ENCODE assay signal across 9 mouse cellular contexts in the genomic region with DNA sequence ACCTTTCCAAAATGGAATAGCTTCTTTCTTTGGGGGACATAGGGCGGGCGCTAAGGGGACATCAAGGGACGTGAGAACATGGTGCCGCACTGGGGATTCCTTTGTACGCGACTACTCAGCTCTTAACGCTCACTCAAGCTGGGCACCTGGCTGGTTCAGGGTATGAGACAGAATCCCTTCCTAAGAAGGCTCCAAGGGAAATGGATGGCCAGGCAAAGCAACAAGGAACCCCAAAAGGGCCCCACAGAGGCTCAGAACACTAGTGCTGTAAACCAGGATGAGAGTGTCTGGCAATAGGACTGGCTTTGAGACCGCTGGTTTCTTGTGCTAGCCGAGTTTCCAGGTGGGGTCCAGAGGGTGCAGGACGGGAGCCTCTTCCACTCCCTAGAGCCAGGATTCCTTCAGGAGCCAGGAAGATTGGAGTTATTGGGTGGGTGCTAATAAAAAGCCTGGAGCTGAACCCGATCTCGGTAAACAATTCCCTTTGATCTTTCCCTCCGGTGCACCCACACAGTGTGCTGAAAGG. TPM values are rescaled to one million over a fixed set of nuclear protein-coding genes. Genes with fewer than 3 reads are reported as not detected.
DNase-seq lines count a peak whose midpoint lies in the region; ATAC-seq lines count a peak whose summit lies in the region.
"Had no signal": no experiment of that assay in that cellular context is flagged by ENCODE, and none has a peak within 500 bp of the region (broad histone marks: within the 10 kb centered on the region; RNA-seq: fewer than 3 reads in every experiment).

No protein-coding gene starts in this region.

- no peaks in the 10 kb centered on the region for H3K36me3 ChIP-seq in heart, embryonic 14.5 days (ENCODE audit: control insufficient read depth, insufficient read depth, low read length)
- H3K36me3 ChIP-seq in hindbrain, embryonic 11.5 days (ENCODE audit: control insufficient read depth, insufficient read depth, low read length) = no peaks in the 10 kb centered on the region
- no peaks in the 10 kb centered on the region for H3K36me3 ChIP-seq in midbrain, embryonic 11.5 days (ENCODE audit: control insufficient read depth, insufficient read depth, low read length)

- peak overlapping the region; percentile 67 for H3K9ac ChIP-seq in heart, embryonic 14.5 days (ENCODE audit: low read length)
- peak overlapping the region; percentile 55 for H3K9ac ChIP-seq in hindbrain, embryonic 11.5 days (ENCODE audit: low read depth, low read length)
- peak overlapping the region; percentile 66 for H3K9ac ChIP-seq in midbrain, embryonic 11.5 days (ENCODE audit: low read length)

- peak overlapping the region; percentile 88 for H3K4me2 ChIP-seq in heart, embryonic 14.5 days (ENCODE audit: low read length)
- peak overlapping the region; percentile 62 for H3K4me2 ChIP-seq in hindbrain, embryonic 11.5 days (replicated peaks; ENCODE audit: low read depth, low read length)
- peak overlapping the region; percentile 79 for H3K4me2 ChIP-seq in midbrain, embryonic 11.5 days

- intact Hi-C loops in heart, postnatal 10 days (cut with DNase I) = loop anchor here (2.0 kb wide), 1 partner anchor 16 kb away; no protein-coding TSS in a partner anchor

- no peak for DNase-seq in heart, postnatal 10 days
- peak; percentile 1 for DNase-seq in brain, embryonic 18.5 days (ENCODE audit: low read depth, low spot score)
- no peak for DNase-seq in hindbrain, embryonic 11.5 days (ENCODE audit: low spot score)
- DNase-seq in midbrain, embryonic 11.5 days (ENCODE audit: low spot score, missing footprints) = peak; percentile 92
- no peak for DNase-seq in adrenal gland, postnatal 25 days
- no peak for DNase-seq in gastrocnemius, adult 8-10 months (ENCODE audit: low spot score in 2 of 2)

- no peak for ATAC-seq in heart, embryonic 14.5 days (ENCODE audit: insufficient number of reproducible peaks, insufficient read depth, low FRiP score, low read depth)
- ATAC-seq in hindbrain, embryonic 11.5 days (ENCODE audit: low FRiP score) = 0 out of 2 replicates have a peak, but pooled peaks have one; percentile 22
- 0 out of 2 replicates have a peak, but pooled peaks have one; percentile 11 for ATAC-seq in midbrain, embryonic 11.5 days (ENCODE audit: low FRiP score)
- no peak for ATAC-seq in monocyte, adult 5-6 weeks (replicated peaks; ENCODE audit: insufficient number of reproducible peaks, low FRiP score, low TSS enrichment, poor library complexity, severe bottlenecking)

- H3K4me1 ChIP-seq in heart, embryonic 14.5 days (ENCODE audit: control insufficient read depth in 2 of 2, insufficient read depth in 2 of 2, low read length in 2 of 2) = peaks cover 6 to 9% of the 10 kb centered on the region in 2 experiments; a peak in 3 of 4 replicates
- no peaks in the 10 kb centered on the region for H3K4me1 ChIP-seq in hindbrain, embryonic 11.5 days (replicated peaks; ENCODE audit: control insufficient read depth, insufficient read depth, low read length)
- H3K4me1 ChIP-seq in midbrain, embryonic 11.5 days (ENCODE audit: control insufficient read depth, insufficient read depth, low read length) = 0 out of 2 replicates have a peak, but pooled peaks cover 4% of the 10 kb centered on the region

- H3K27ac ChIP-seq in heart, embryonic 14.5 days (replicated peaks in 1 of 2; ENCODE audit: control insufficient read depth in 1 of 2, insufficient read depth in 1 of 2, low read depth in 2 of 2, low read length in 2 of 2) = no peak overlapping the region
- H3K27ac ChIP-seq in hindbrain, embryonic 11.5 days (ENCODE audit: low read depth, low read length) = no peak overlapping the region
- H3K27ac ChIP-seq in midbrain, embryonic 11.5 days (ENCODE audit: low read depth, low read length) = no peak overlapping the region

- H3K4me3 ChIP-seq in heart, embryonic 14.5 days (ENCODE audit: control insufficient read depth in 1 of 2, insufficient read depth in 1 of 2, low read depth in 1 of 2, low read length in 2 of 2) = peak overlapping the region; percentile 42 to 44
- H3K4me3 ChIP-seq in hindbrain, embryonic 11.5 days (ENCODE audit: low read depth, low read length) = peak overlapping the region; percentile 33
- H3K4me3 ChIP-seq in midbrain, embryonic 11.5 days (ENCODE audit: low read depth, low read length) = peak overlapping the region; percentile 44

- H3K27me3 ChIP-seq in heart, embryonic 14.5 days (ENCODE audit: control insufficient read depth, insufficient read depth, low read length) = peaks cover 6% of the 10 kb centered on the region
- no peaks in the 10 kb centered on the region; the same call in 1 of the 2 replicates for H3K27me3 ChIP-seq in hindbrain, embryonic 11.5 days (ENCODE audit: control insufficient read depth, insufficient read depth, low read length)
- no peaks in the 10 kb centered on the region for H3K27me3 ChIP-seq in midbrain, embryonic 11.5 days (ENCODE audit: control insufficient read depth, insufficient read depth, low read length)

- 25% methylated on average over 13 of the region's 13 CpGs for WGBS in heart, embryonic 14.5 days
- WGBS in hindbrain, embryonic 11.5 days = 25% methylated on average over 13 of the region's 13 CpGs
- WGBS in midbrain, embryonic 11.5 days = 18% methylated on average over 13 of the region's 13 CpGs

- no peaks in the 10 kb centered on the region for H3K9me3 ChIP-seq in heart, embryonic 14.5 days (ENCODE audit: control insufficient read depth, low read length)
- no peaks in the 10 kb centered on the region for H3K9me3 ChIP-seq in hindbrain, embryonic 11.5 days (ENCODE audit: control insufficient read depth, low read length)
- no peaks in the 10 kb centered on the region for H3K9me3 ChIP-seq in midbrain, embryonic 11.5 days (ENCODE audit: control insufficient read depth, low read length)

RNA-seq across cellular contexts. Expression of a gene that starts 2.1 kb away (rescaled TPM):
- 0.59 and 1.5 TPM in 2 replicates for polyA plus RNA-seq in heart, embryonic 14.5 days (2014; fragmentation: Nextera tagmentation; extraction: Ambion mirVana)
- total RNA-seq in heart, postnatal 10 days (2021) = under 1 TPM; 0.26 to 0.50 TPM
- polyA plus RNA-seq in hindbrain, embryonic 11.5 days (2014; fragmentation: Nextera tagmentation; extraction: Ambion mirVana) = 0.43 and 1.5 TPM in 2 replicates
- 0.68 and 1.00 TPM in 2 replicates for polyA plus RNA-seq in midbrain, embryonic 11.5 days (2014; fragmentation: Nextera tagmentation; extraction: Ambion mirVana)
- total RNA-seq in monocyte, adult 5-6 weeks (2017) = not detected in 3 replicates
- 0.52 and 119 TPM in 2 replicates for total RNA-seq in adrenal gland, postnatal 25 days (2021)
- total RNA-seq in gastrocnemius, adult 8-10 months (2022) = 1 to 10 TPM in 1 of 4 experiments, not detected in 3; 3.3 TPM

RNA-seq across cellular contexts. Expression of a gene that starts 4.9 kb away (rescaled TPM):
- polyA plus RNA-seq in heart, embryonic 14.5 days (2014; fragmentation: Nextera tagmentation; extraction: Ambion mirVana) = not detected in 2 replicates
- not detected for total RNA-seq in heart, postnatal 10 days (2021)
- polyA plus RNA-seq in hindbrain, embryonic 11.5 days (2014; fragmentation: Nextera tagmentation; extraction: Ambion mirVana) = not detected in 2 replicates
- polyA plus RNA-seq in midbrain, embryonic 11.5 days (2014; fragmentation: Nextera tagmentation; extraction: Ambion mirVana) = not detected in 2 replicates
- not detected in 3 replicates for total RNA-seq in monocyte, adult 5-6 weeks (2017)
- total RNA-seq in adrenal gland, postnatal 25 days (2021) = 2.2 and 32.9 TPM in 2 replicates
- total RNA-seq in gastrocnemius, adult 8-10 months (2022) = 1 to 10 TPM in 1 of 4 experiments, not detected in 3; 4.3 TPM

RNA-seq across cellular contexts. Expression of a gene that starts 10.0 kb away (rescaled TPM):
- not detected in 2 replicates for polyA plus RNA-seq in heart, embryonic 14.5 days (2014; fragmentation: Nextera tagmentation; extraction: Ambion mirVana)
- not detected for total RNA-seq in heart, postnatal 10 days (2021)
- not detected in 2 replicates for polyA plus RNA-seq in hindbrain, embryonic 11.5 days (2014; fragmentation: Nextera tagmentation; extraction: Ambion mirVana)
- polyA plus RNA-seq in midbrain, embryonic 11.5 days (2014; fragmentation: Nextera tagmentation; extraction: Ambion mirVana) = not detected in 2 replicates
- total RNA-seq in monocyte, adult 5-6 weeks (2017) = not detected in 3 replicates
- total RNA-seq in adrenal gland, postnatal 25 days (2021) = 1.00 TPM in 1 of 2 replicates, not detected in the other
- not detected for total RNA-seq in gastrocnemius, adult 8-10 months (2022)
- total RNA-seq: gastrocnemius, postnatal 36 days had no signal

RNA-seq across cellular contexts. Expression of a gene that starts 37.9 kb away (rescaled TPM):
- polyA plus RNA-seq in heart, embryonic 14.5 days (2014; fragmentation: Nextera tagmentation; extraction: Ambion mirVana) = not detected in 2 replicates
- total RNA-seq in heart, postnatal 10 days (2021) = not detected
- not detected in 2 replicates for polyA plus RNA-seq in hindbrain, embryonic 11.5 days (2014; fragmentation: Nextera tagmentation; extraction: Ambion mirVana)
- polyA plus RNA-seq in midbrain, embryonic 11.5 days (2014; fragmentation: Nextera tagmentation; extraction: Ambion mirVana) = 0.15 TPM in 1 of 2 replicates, not detected in the other
- not detected in 3 replicates for total RNA-seq in monocyte, adult 5-6 weeks (2017)
- 5.9 TPM in 1 of 2 replicates, not detected in the other for total RNA-seq in adrenal gland, postnatal 25 days (2021)
- under 1 TPM in 1 of 4 experiments, not detected in 3; 0.27 TPM for total RNA-seq in gastrocnemius, adult 8-10 months (2022)

RNA-seq across cellular contexts. Expression of a gene that starts 42.4 kb away (rescaled TPM):
- 31.5 and 33.0 TPM in 2 replicates for polyA plus RNA-seq in heart, embryonic 14.5 days (2014; fragmentation: Nextera tagmentation; extraction: Ambion mirVana)
- 10 to 100 TPM; 22.1 to 22.8 TPM for total RNA-seq in heart, postnatal 10 days (2021)
- polyA plus RNA-seq in hindbrain, embryonic 11.5 days (2014; fragmentation: Nextera tagmentation; extraction: Ambion mirVana) = 65.7 and 69.6 TPM in 2 replicates
- polyA plus RNA-seq in midbrain, embryonic 11.5 days (2014; fragmentation: Nextera tagmentation; extraction: Ambion mirVana) = 59.3 and 62.0 TPM in 2 replicates
- 29.9 to 42.5 TPM (median 32.2 TPM) in 3 replicates for total RNA-seq in monocyte, adult 5-6 weeks (2017)
- 57.1 and 84.5 TPM in 2 replicates for total RNA-seq in adrenal gland, postnatal 25 days (2021)
- 10 to 100 TPM; 21.8 to 32.3 (median 26.9) TPM for total RNA-seq in gastrocnemius, adult 8-10 months (2022)

Comparison
In these comparisons a context has a peak if more than half of its experiments do, and no peak if none do; other contexts are left out.
1. ATAC-seq: peak in hindbrain, embryonic 11.5 days (single experiment) and midbrain, embryonic 11.5 days (single experiment); none in heart, embryonic 14.5 days (single experiment) and monocyte, adult 5-6 weeks (single experiment).
2. DNase-seq: peak in brain, embryonic 18.5 days (single experiment) and midbrain, embryonic 11.5 days (single experiment); none in heart, postnatal 10 days (0 of 2), hindbrain, embryonic 11.5 days (single experiment), adrenal gland, postnatal 25 days (single experiment) and gastrocnemius, adult 8-10 months (0 of 2).
3. Peak in every context shown above with its lines, with median percentiles within 50 percentile points of each other: H3K4me2 ChIP-seq, H3K4me3 ChIP-seq and H3K9ac ChIP-seq.